Mouse (Mus musculus) hindbrain, embryonic 12.5 days (tissue): ENCODE data around the gene Cib1. TPM values are rescaled to one million over a fixed set of nuclear protein-coding genes. Genes with fewer than 3 reads are reported as not detected.

Experiments used
- ATAC-seq: fragments of 200-750 bp; cut with Nextera tagmentation; 2 replicates; pipeline ENCODE4 v1.8.0; 2017; ENCODE audit warnings: moderate TSS enrichment; ENCODE audit not compliant: low FRiP score
- H3K27ac ChIP-seq: fragments of 300-500 bp; sonication (generic); 2 replicates; pipeline ENCODE4 v1.5.1; 2016; ENCODE audit warnings: mild to moderate bottlenecking
- H3K27me3 ChIP-seq: fragments of 300-500 bp; sonication (generic); 2 replicates; pipeline ENCODE4 v1.6.1; 2016; ENCODE audit warnings: mild to moderate bottlenecking
- H3K36me3 ChIP-seq: fragments of 300-500 bp; sonication (generic); 2 replicates; pipeline ENCODE4 v1.6.1; 2016; ENCODE audit warnings: mild to moderate bottlenecking
- H3K4me1 ChIP-seq: fragments of 300-500 bp; sonication (generic); 2 replicates; pipeline ENCODE4 v1.6.1; 2016
- H3K4me2 ChIP-seq: fragments of 300-500 bp; sonication (generic); replicated peaks from 2 replicates; pipeline ENCODE4 v1.6.1; 2016; ENCODE audit warnings: mild to moderate bottlenecking
- H3K4me3 ChIP-seq: fragments of 300-500 bp; sonication (generic); 2 replicates; pipeline ENCODE4 v1.5.1; 2016; ENCODE audit warnings: mild to moderate bottlenecking
- H3K9ac ChIP-seq: fragments of 300-500 bp; sonication (generic); 2 replicates; pipeline ENCODE4 v1.6.1; 2016; ENCODE audit warnings: mild to moderate bottlenecking, moderate library complexity
- H3K9me3 ChIP-seq: fragments of 300-500 bp; sonication (generic); replicated peaks from 2 replicates; pipeline ENCODE4 v1.6.1; 2016; ENCODE audit warnings: mild to moderate bottlenecking
- WGBS: fragments of 180-500 bp; shearing (Covaris S2); methylation state at CpG from one replicate; pipeline ENCODE4 v1.1.7; 2016; 5-methylcytosine and 5-hydroxymethylcytosine counted together
- polyA plus RNA-seq: library from polyadenylated mRNA; unstranded; fragments of >200 nt; fragmentation: Nextera tagmentation; extraction: Ambion mirVana; gene quantifications from 2 replicates; pipeline ENCODE4 v1.2.1, GENCODE M21; 2016

Cib1 gene
- polyA plus RNA-seq, 1 experiment from 2014 or later = 40.5 TPM

DNA sequence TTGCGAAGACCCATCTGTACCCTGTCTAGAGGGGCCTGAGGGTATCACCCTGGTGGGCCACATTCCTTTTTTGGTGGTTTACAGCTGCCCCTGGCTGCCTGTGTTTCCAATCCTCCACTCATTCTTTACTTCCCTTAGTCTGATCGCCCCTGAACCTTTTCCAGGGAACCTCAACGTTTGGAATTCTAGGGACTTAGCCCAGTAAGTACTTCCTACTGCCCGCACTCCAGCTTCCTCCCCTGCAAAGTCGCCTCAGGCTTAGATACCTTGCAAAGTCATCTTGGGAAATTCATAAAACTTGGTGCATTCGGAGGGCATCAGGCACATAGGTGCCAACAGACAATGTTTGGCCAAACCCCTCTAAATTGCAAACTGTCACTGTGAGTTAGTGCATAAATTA is 33.3 kb downstream of the Cib1 start:
- H3K4me1 ChIP-seq = peaks cover 66% of the 10 kb centered on the region
- peak overlapping the region; percentile 86 for H3K9ac ChIP-seq
- H3K4me3 ChIP-seq = peak overlapping the region; percentile 70
- WGBS = 34% methylated on average over 6 of the region's 6 CpGs
- peak overlapping the region; percentile 98 for H3K27ac ChIP-seq
- H3K4me2 ChIP-seq = peak overlapping the region; percentile 81
- no peaks in the 10 kb centered on the region for H3K36me3 ChIP-seq
- no peaks in the 10 kb centered on the region for H3K9me3 ChIP-seq
- no peaks in the 10 kb centered on the region for H3K27me3 ChIP-seq
- no peak for ATAC-seq

- ATAC-seq = peak; percentile 17; the same call in 1 of the 2 replicates
- Histone ChIP-seq H3K9ac (peak overlapping the region; percentile 86), H3K4me3 (peak overlapping the region; percentile 70), H3K27me3 (no peaks in the 10 kb centered on the region), H3K9me3 (no peaks in the 10 kb centered on the region), H3K4me2 (peak overlapping the region; percentile 81), H3K36me3 (no peaks in the 10 kb centered on the region), H3K4me1 (peaks cover 66% of the 10 kb centered on the region), H3K27ac (peak overlapping the region; percentile 98)
- 0% methylated on average over 11 of the region's 11 CpGs for WGBS
Measured at GRCm38 (mm10) chr7:80198863-80199262, 33.8 kb downstream of the Cib1 start.

GRCm38 (mm10) chr7:80197941-80198778 is 34.5 kb downstream of the Cib1 start:
- Histone ChIP-seq H3K9ac (peak overlapping the region; percentile 86), H3K27me3 (no peaks in the 10 kb centered on the region), H3K4me1 (peaks cover 62% of the 10 kb centered on the region), H3K4me3 (peak overlapping the region; percentile 70), H3K4me2 (peak overlapping the region; percentile 81), H3K27ac (peak overlapping the region; percentile 98), H3K36me3 (no peaks in the 10 kb centered on the region), H3K9me3 (no peaks in the 10 kb centered on the region)
- peak; percentile 92 for ATAC-seq
- under 1% methylated on average over 65 of the region's 74 CpGs for WGBS

GRCm38 (mm10) chr7:80197371-80197770 is 35.2 kb downstream of the Cib1 start:
- peak overlapping the region; percentile 86; the same call in 1 of the 2 replicates for H3K9ac ChIP-seq
- peaks cover 61% of the 10 kb centered on the region for H3K4me1 ChIP-seq
- no peaks in the 10 kb centered on the region for H3K36me3 ChIP-seq
- H3K27me3 ChIP-seq = no peaks in the 10 kb centered on the region
- no peaks in the 10 kb centered on the region for H3K9me3 ChIP-seq
- H3K4me3 ChIP-seq = peak overlapping the region; percentile 70
- peak overlapping the region; percentile 98 for H3K27ac ChIP-seq
- peak overlapping the region; percentile 81 for H3K4me2 ChIP-seq
- no peak for ATAC-seq
- WGBS = 10% methylated on average over 4 of the region's 4 CpGs

- H3K27me3 ChIP-seq = no peaks in the 10 kb centered on the region
- H3K9me3 ChIP-seq = no peaks in the 10 kb centered on the region
- ATAC-seq = no peak
- H3K36me3 ChIP-seq = no peaks in the 10 kb centered on the region
- H3K4me3 ChIP-seq = no peak overlapping the region
- no peak overlapping the region for H3K9ac ChIP-seq
- no peak overlapping the region for H3K27ac ChIP-seq
- 86% methylated on average over 10 of the region's 11 CpGs for WGBS
- no peak overlapping the region for H3K4me2 ChIP-seq
- peaks cover 58% of the 10 kb centered on the region for H3K4me1 ChIP-seq
Measured at GRCm38 (mm10) chr7:80195576-80196263, 36.9 kb downstream of the Cib1 start.

- Histone ChIP-seq H3K36me3 (no peaks in the 10 kb centered on the region), H3K9ac (no peak overlapping the region), H3K4me3 (no peak overlapping the region), H3K27ac (no peak overlapping the region), H3K4me2 (no peak overlapping the region), H3K9me3 (no peaks in the 10 kb centered on the region), H3K27me3 (no peaks in the 10 kb centered on the region), H3K4me1 (peaks cover 53% of the 10 kb centered on the region)
- WGBS = 89% methylated on average over 5 of the region's 5 CpGs
- ATAC-seq = no peak
Measured at GRCm38 (mm10) chr7:80195146-80195545, 37.5 kb downstream of the Cib1 start.

DNA sequence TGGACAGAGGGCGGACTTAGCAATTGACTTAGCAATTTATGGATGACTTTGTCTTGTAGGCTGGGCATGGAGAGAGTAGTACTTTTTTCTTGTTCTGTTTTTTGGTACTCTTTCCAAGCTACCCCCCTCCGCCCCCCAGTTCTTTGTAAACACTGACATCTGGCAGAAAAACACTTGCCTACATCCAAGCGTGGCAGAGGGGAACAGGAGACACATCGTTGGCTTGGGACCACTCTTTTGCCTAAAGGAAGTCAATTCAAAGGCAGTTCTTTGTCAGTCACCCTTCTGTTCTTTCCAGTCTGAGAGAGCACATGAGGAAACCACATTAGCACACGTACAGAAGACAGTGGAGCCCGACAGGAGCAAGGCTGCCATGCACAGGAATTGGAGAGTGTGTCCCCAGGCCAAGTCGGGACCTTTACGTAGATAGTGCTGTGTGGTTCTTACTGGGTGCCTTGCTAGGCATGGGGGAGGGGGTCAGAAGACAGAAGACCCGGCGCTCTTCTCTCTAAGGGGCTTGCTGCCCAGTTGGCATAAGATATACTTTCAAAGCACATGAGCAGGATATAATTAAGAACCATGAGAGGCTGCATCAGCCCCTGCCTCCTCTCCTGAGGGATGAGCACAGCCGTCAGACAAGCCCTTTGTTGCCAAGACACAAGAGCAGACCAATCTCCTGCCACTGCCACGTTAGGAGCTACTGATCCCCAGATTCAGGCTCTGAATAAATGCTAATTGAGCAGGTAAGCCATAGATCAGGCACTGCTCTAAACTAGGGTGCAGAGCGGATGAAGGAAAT is 38.5 kb downstream of the Cib1 start:
- no peaks in the 10 kb centered on the region for H3K27me3 ChIP-seq
- H3K9me3 ChIP-seq = no peaks in the 10 kb centered on the region
- 51% methylated on average over 13 of the region's 13 CpGs for WGBS
- peaks cover 48% of the 10 kb centered on the region for H3K4me1 ChIP-seq
- no peak for ATAC-seq
- H3K27ac ChIP-seq = peak overlapping the region; percentile 77
- H3K4me3 ChIP-seq = no peak overlapping the region
- 0 out of 2 replicates have a peak overlapping the region, but pooled peaks have one; percentile 2 for H3K4me2 ChIP-seq
- no peaks in the 10 kb centered on the region for H3K36me3 ChIP-seq
- H3K9ac ChIP-seq = no peak overlapping the region

GRCm38 (mm10) chr7:80192226-80193061 is 40.2 kb downstream of the Cib1 start:
- ATAC-seq = peak; percentile 88
- WGBS = 10% methylated on average over 16 of the region's 16 CpGs

GRCm38 (mm10) chr7:80191455-80191854 is 41.2 kb downstream of the Cib1 start:
- Histone ChIP-seq H3K4me2 (0 out of 2 replicates have a peak overlapping the region, but pooled peaks have one; percentile 3), H3K9me3 (no peaks in the 10 kb centered on the region), H3K27ac (peak overlapping the region; percentile 87), H3K36me3 (no peaks in the 10 kb centered on the region), H3K4me3 (no peak overlapping the region), H3K4me1 (peaks cover 62% of the 10 kb centered on the region), H3K27me3 (no peaks in the 10 kb centered on the region), H3K9ac (0 out of 2 replicates have a peak overlapping the region, but pooled peaks have one; percentile 13)
- ATAC-seq = no peak
- 46% methylated on average over 5 of the region's 5 CpGs for WGBS

More at GRCm38 (mm10) chr7:80192226-80193061, 40.2 kb downstream of the Cib1 start:
- peak overlapping the region; percentile 46 for H3K4me2 ChIP-seq
- peak overlapping the region; percentile 87 for H3K27ac ChIP-seq
- peak overlapping the region; percentile 47 for H3K9ac ChIP-seq
- H3K4me3 ChIP-seq = peak overlapping the region; percentile 26; the same call in 1 of the 2 replicates
- H3K27me3 ChIP-seq = no peaks in the 10 kb centered on the region
- H3K9me3 ChIP-seq = no peaks in the 10 kb centered on the region
- no peaks in the 10 kb centered on the region for H3K36me3 ChIP-seq
- H3K4me1 ChIP-seq = peaks cover 59% of the 10 kb centered on the region

DNA sequence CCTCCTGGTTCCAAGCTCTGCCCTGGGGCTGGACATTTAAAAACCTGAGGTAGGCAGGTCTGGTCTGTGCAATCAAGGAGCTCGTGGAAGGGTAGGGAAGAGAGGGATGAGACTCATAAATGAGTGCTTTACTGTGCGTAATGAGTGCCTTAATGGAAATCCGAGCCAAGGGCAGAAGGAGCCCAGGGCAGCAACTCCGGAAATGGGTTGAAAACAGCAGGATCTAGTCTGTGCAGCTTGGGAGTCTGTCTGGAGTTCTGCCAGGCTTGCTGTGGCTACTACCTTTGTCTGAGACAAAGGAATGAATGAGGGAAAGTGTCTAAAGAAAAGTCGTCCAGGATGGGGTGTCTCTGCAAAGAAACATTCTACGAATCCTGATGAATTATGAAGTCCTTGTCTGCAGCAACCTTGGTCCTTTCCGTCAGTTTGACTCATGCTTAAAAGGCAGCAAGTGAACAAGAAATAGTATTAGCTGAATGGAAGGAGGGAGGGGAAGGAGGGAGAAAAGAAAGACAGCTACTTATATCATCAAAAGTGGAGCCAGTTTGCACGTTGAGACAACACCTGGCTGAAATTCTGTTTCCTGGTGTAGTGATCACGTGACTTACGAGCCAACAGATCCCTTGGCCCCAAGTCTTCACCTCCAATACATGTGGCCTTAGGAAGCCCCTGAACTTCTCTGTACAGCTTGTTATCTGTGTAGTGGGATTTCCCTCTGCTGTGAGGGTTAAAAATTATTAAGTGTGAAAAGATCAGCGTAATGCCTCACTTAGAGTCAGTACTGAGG is 43.3 kb downstream of the Cib1 start:
- Histone ChIP-seq H3K9ac (0 out of 2 replicates have a peak overlapping the region, but pooled peaks have one; percentile 36), H3K27ac (peak overlapping the region; percentile 48), H3K27me3 (no peaks in the 10 kb centered on the region), H3K4me1 (peaks cover 65% of the 10 kb centered on the region), H3K36me3 (no peaks in the 10 kb centered on the region), H3K4me3 (no peak overlapping the region), H3K4me2 (no peak overlapping the region), H3K9me3 (no peaks in the 10 kb centered on the region)
- WGBS = 46% methylated on average over 11 of the region's 11 CpGs
- ATAC-seq = no peak
